Mouse (Mus musculus): ENCODE measurements around the gene Tle6. TPM values are rescaled to one million over a fixed set of nuclear protein-coding genes. Genes with fewer than 3 reads are reported as not detected.

Tle6 gene
- polyA plus RNA-seq, 1 experiment from 2014 or later: 2.5 TPM

DNA sequence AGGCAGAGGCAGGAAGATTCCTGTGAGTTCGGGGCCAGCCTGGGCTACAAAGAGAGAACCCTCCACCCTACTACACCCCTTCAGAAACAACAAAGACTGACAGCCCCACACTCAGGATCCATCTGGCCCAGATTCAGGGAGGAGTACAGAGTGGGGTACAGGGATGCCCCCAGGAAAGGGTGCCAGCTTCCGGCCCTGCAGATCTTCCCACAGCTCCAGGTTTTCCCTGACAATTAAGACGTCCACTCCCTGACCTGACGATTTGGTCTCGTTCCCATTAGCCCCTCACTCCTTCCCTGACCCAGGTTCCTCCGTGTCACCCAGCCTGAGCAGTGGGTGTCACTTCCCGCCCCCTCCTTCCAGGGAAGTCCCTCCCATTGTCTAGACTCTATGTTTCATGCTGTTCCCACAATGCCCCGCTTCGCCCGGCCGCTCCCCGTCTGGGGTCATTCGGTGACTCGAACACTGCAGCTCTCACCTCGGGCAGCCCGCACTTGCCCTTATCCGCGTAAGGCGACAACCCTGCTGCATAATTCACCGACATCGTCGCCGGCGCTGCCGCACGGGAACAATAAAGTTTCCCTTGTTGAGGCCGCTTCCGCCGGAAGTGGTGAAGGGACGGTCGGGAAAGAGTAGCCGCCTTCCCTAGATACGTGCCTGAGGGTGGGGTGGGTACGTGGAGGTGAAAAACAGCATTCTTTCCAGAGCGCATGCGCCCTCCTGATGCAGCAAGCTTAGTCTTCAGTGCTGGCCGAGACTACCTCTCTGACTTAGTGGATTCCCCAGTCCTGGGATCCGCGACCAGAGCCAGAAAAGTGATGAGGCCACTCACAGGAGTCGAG lies 26.3 kb upstream of the Tle6 start, which contains the start of gene Sirt6:
Sirt6 (minus strand) TSS at position 804 of the 842 bp plus-strand sequence.
- Histone ChIP-seq H3K9me3 (replicated peaks; ENCODE audit: control insufficient read depth, low read length) (no peaks in the 10 kb centered on the region), H3K27me3 (replicated peaks; ENCODE audit: control insufficient read depth, insufficient read depth, low read length) (no peaks in the 10 kb centered on the region), H3K27ac (ENCODE audit: low read depth, low read length) (peak within 1 kb of the TSS; percentile 80), H3K4me3 (ENCODE audit: low read depth, low read length) (peak within 1 kb of the TSS; percentile 78), H3K4me1 (ENCODE audit: control insufficient read depth, insufficient read depth, low read length) (peaks cover 10% of the 10 kb centered on the region), H3K9ac (ENCODE audit: low read length) (peak within 1 kb of the TSS; percentile 87), H3K4me2 (ENCODE audit: low read length) (peak within 1 kb of the TSS; percentile 84), H3K36me3 (ENCODE audit: control insufficient read depth, insufficient read depth, low read length) (peaks cover 29% of the 10 kb centered on the region)
- 5% methylated on average over 40 of the region's 40 CpGs for WGBS
- peak; percentile 93 for ATAC-seq
- peak; percentile 98 for DNase-seq (ENCODE audit: low spot score)

DNA sequence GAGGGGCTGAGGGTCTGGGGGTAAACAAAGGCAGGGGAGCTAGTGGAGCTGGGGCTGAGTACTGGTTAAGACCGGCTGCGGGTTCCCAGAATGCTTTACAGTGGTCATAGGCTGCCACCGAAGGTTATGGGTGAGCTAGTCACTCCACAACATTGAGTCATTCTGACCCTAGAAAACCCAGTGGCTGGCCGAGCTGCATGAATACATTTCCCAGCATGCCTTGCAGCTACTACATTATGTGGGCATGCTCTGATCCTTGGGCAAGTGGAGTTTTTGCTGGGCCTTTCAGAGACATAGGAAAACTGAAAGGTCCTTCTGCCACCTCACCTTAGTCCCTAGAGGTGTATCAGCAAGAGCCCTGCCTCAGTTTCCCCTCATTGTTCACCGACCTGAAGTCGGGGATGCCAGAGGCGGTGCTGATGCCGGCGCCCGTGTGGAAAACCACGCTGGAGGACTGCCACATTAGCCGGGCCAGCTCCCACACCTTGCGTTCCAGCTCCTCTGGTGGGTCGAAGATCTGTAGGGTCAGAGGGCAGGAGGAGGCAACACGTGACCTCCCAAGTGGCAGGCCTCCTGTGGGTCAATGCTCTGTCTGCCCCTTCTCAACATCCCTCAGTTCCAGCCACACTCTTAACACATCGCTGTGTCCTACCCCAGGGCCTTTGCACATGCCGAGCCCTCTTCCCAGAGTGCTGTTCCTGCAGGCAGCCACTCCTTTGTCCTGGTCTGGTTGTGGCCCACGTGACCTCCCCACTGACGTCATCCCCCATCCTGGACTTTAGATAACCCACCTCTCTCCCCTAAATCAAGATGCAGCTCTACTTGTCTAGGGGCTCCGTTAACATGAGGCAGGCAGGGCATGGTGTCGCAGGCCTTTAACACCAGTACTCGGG lies 25.5 kb upstream of the Tle6 start:
- Histone ChIP-seq H3K27ac (ENCODE audit: low read depth, low read length) (peak overlapping the region; percentile 80; the same call in 1 of the 2 replicates), H3K4me1 (ENCODE audit: control insufficient read depth, insufficient read depth, low read length) (peaks cover 10% of the 10 kb centered on the region), H3K9ac (ENCODE audit: low read length) (peak overlapping the region; percentile 87), H3K9me3 (replicated peaks; ENCODE audit: control insufficient read depth, low read length) (no peaks in the 10 kb centered on the region), H3K27me3 (replicated peaks; ENCODE audit: control insufficient read depth, insufficient read depth, low read length) (no peaks in the 10 kb centered on the region), H3K4me3 (ENCODE audit: low read depth, low read length) (peak overlapping the region; percentile 78), H3K4me2 (ENCODE audit: low read length) (peak overlapping the region; percentile 84), H3K36me3 (ENCODE audit: control insufficient read depth, insufficient read depth, low read length) (peaks cover 37% of the 10 kb centered on the region)
- WGBS: 92% methylated on average over 22 of the region's 22 CpGs
- ATAC-seq: peak; percentile 1; the same call in 1 of the 2 replicates
- DNase-seq (ENCODE audit: low spot score): no peak

DNA sequence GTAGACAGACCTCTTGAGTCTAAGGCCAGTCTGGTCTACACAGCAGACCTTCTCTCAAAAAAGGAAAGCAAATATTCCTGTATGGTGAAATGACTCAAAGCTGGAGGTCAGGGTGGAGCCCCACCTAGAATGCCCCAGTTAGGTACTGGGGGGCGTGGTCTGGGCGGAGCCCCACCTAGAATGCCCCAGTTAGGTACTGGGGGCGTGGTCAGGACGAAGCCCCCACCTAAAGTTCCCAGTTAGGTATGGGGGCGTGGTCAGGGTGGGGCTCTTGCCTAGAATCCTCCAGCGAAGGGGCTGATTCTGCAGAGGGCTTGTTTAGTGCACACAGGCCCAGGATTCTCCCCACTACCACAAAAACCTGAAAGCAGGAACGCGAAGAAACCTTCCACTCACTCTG lies 22.6 kb upstream of the Tle6 start:
- Histone ChIP-seq H3K36me3 (ENCODE audit: control insufficient read depth, insufficient read depth, low read length) (peaks cover 45% of the 10 kb centered on the region), H3K27ac (ENCODE audit: low read depth, low read length) (no peak overlapping the region), H3K4me1 (ENCODE audit: control insufficient read depth, insufficient read depth, low read length) (peaks cover 10% of the 10 kb centered on the region), H3K4me3 (ENCODE audit: low read depth, low read length) (no peak overlapping the region), H3K9me3 (replicated peaks; ENCODE audit: control insufficient read depth, low read length) (no peaks in the 10 kb centered on the region), H3K9ac (ENCODE audit: low read length) (no peak overlapping the region), H3K27me3 (replicated peaks; ENCODE audit: control insufficient read depth, insufficient read depth, low read length) (no peaks in the 10 kb centered on the region), H3K4me2 (ENCODE audit: low read length) (no peak overlapping the region)
- DNase-seq (ENCODE audit: low spot score) (no peak), ATAC-seq (no peak)
- WGBS: 68% methylated on average over 8 of the region's 8 CpGs

- no peaks in the 10 kb centered on the region for H3K27me3 ChIP-seq (replicated peaks; ENCODE audit: control insufficient read depth, insufficient read depth, low read length)
- H3K4me1 ChIP-seq (ENCODE audit: control insufficient read depth, insufficient read depth, low read length): no peaks in the 10 kb centered on the region
- H3K27ac ChIP-seq (ENCODE audit: low read depth, low read length): no peak overlapping the region
- no peak overlapping the region for H3K9ac ChIP-seq (ENCODE audit: low read length)
- 62% methylated on average over 9 of the region's 9 CpGs for WGBS
- DNase-seq (ENCODE audit: low spot score) (no peak), ATAC-seq (no peak)
- no peaks in the 10 kb centered on the region for H3K9me3 ChIP-seq (replicated peaks; ENCODE audit: control insufficient read depth, low read length)
- no peak overlapping the region for H3K4me3 ChIP-seq (ENCODE audit: low read depth, low read length)
- no peak overlapping the region for H3K4me2 ChIP-seq (ENCODE audit: low read length)
- H3K36me3 ChIP-seq (ENCODE audit: control insufficient read depth, insufficient read depth, low read length): peaks cover 45% of the 10 kb centered on the region
Observed at GRCm38 (mm10) chr10:81620786-81621185, 19.9 kb upstream of the Tle6 start.

- H3K4me3 ChIP-seq (ENCODE audit: low read depth, low read length): no peak overlapping the region
- no peaks in the 10 kb centered on the region for H3K9me3 ChIP-seq (replicated peaks; ENCODE audit: control insufficient read depth, low read length)
- peaks cover 41% of the 10 kb centered on the region for H3K36me3 ChIP-seq (ENCODE audit: control insufficient read depth, insufficient read depth, low read length)
- no peaks in the 10 kb centered on the region for H3K27me3 ChIP-seq (replicated peaks; ENCODE audit: control insufficient read depth, insufficient read depth, low read length)
- H3K4me1 ChIP-seq (ENCODE audit: control insufficient read depth, insufficient read depth, low read length): no peaks in the 10 kb centered on the region
- ATAC-seq (no peak), DNase-seq (ENCODE audit: low spot score) (no peak)
- H3K4me2 ChIP-seq (ENCODE audit: low read length): no peak overlapping the region
- WGBS: 93% methylated on average over 5 of the region's 5 CpGs
- no peak overlapping the region for H3K9ac ChIP-seq (ENCODE audit: low read length)
- H3K27ac ChIP-seq (ENCODE audit: low read depth, low read length): no peak overlapping the region
Observed at GRCm38 (mm10) chr10:81619976-81620375, 19.1 kb upstream of the Tle6 start.

GRCm38 (mm10) chr10:81615486-81615885 lies 14.6 kb upstream of the Tle6 start:
- H3K4me1 ChIP-seq (ENCODE audit: control insufficient read depth, insufficient read depth, low read length): no peaks in the 10 kb centered on the region
- no peak overlapping the region for H3K9ac ChIP-seq (ENCODE audit: low read length)
- no peaks in the 10 kb centered on the region for H3K27me3 ChIP-seq (replicated peaks; ENCODE audit: control insufficient read depth, insufficient read depth, low read length)
- no peak for ATAC-seq
- no peak for DNase-seq (ENCODE audit: low spot score)
- H3K27ac ChIP-seq (ENCODE audit: low read depth, low read length): no peak overlapping the region
- peaks cover under 1% of the 10 kb centered on the region; the same call in 1 of the 2 replicates for H3K36me3 ChIP-seq (ENCODE audit: control insufficient read depth, insufficient read depth, low read length)
- no peak overlapping the region for H3K4me3 ChIP-seq (ENCODE audit: low read depth, low read length)
- 0 out of 2 replicates have a peak, but pooled peaks cover 4% of the 10 kb centered on the region for H3K9me3 ChIP-seq (replicated peaks; ENCODE audit: control insufficient read depth, low read length)
- H3K4me2 ChIP-seq (ENCODE audit: low read length): no peak overlapping the region
- WGBS: 67% methylated on average over 6 of the region's 6 CpGs

- H3K36me3 ChIP-seq (ENCODE audit: control insufficient read depth, insufficient read depth, low read length): no peaks in the 10 kb centered on the region
- 0 out of 2 replicates have a peak, but pooled peaks cover 4% of the 10 kb centered on the region for H3K9me3 ChIP-seq (replicated peaks; ENCODE audit: control insufficient read depth, low read length)
- H3K27ac ChIP-seq (ENCODE audit: low read depth, low read length): no peak overlapping the region
- no peak overlapping the region for H3K4me3 ChIP-seq (ENCODE audit: low read depth, low read length)
- DNase-seq (ENCODE audit: low spot score) (no peak), ATAC-seq (no peak)
- H3K4me2 ChIP-seq (ENCODE audit: low read length): no peak overlapping the region
- no peaks in the 10 kb centered on the region for H3K4me1 ChIP-seq (ENCODE audit: control insufficient read depth, insufficient read depth, low read length)
- H3K27me3 ChIP-seq (replicated peaks; ENCODE audit: control insufficient read depth, insufficient read depth, low read length): no peaks in the 10 kb centered on the region
- no peak overlapping the region for H3K9ac ChIP-seq (ENCODE audit: low read length)
- WGBS: 70% methylated on average over 3 of the region's 3 CpGs
Observed at GRCm38 (mm10) chr10:81612779-81613178, 11.9 kb upstream of the Tle6 start.

DNA sequence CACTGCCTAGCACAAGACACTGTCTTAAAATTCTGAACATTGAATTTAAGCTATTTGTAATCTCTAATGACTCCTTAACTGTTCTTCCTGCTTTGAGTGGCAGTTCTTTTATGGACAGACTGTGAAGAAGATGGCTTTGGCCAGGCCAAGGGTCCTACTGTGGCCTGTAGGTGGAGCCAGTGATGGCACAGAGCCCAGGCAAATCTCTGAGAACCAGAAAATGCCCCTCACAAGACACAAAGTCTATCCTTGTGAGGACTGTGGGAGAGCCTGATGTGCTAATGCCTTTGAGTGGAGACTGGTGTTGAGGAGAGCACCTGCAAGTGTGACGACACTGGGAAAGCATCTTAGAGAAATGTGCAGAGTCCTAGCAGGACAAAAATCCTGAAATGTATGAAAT lies 7.4 kb upstream of the Tle6 start:
- H3K4me1 ChIP-seq (ENCODE audit: control insufficient read depth, insufficient read depth, low read length): peaks cover 4% of the 10 kb centered on the region
- ATAC-seq (no peak), DNase-seq (ENCODE audit: low spot score) (no peak)
- no peak overlapping the region for H3K4me2 ChIP-seq (ENCODE audit: low read length)
- no peak overlapping the region for H3K4me3 ChIP-seq (ENCODE audit: low read depth, low read length)
- H3K9ac ChIP-seq (ENCODE audit: low read length): no peak overlapping the region
- H3K27me3 ChIP-seq (replicated peaks; ENCODE audit: control insufficient read depth, insufficient read depth, low read length): no peaks in the 10 kb centered on the region
- WGBS: 93% methylated on average over 1 of the region's 1 CpGs
- 0 out of 2 replicates have a peak, but pooled peaks cover 4% of the 10 kb centered on the region for H3K9me3 ChIP-seq (replicated peaks; ENCODE audit: control insufficient read depth, low read length)
- H3K36me3 ChIP-seq (ENCODE audit: control insufficient read depth, insufficient read depth, low read length): no peaks in the 10 kb centered on the region
- H3K27ac ChIP-seq (ENCODE audit: low read depth, low read length): no peak overlapping the region

Measured in forebrain, embryonic 14.5 days (tissue).